Mouse (Mus musculus) hematopoietic stem cell, adult 5-6 weeks (primary cell): ENCODE measurements around the gene Hoxa10. TPM values are rescaled to one million over a fixed set of nuclear protein-coding genes. Genes with fewer than 3 reads are reported as not detected.

Source experiments
- ATAC-seq, 2 experiments: fragments of 125-278 bp in 1 of 2; replicated peaks in 1 of 2; 2 replicates each; pipeline ENCODE4 v1.8.0; 2016 to 2017; ENCODE audit warnings: inconsistent platforms in 2 of 2, mild to moderate bottlenecking in 2 of 2, moderate number of reproducible peaks in 2 of 2, low read depth in 1 of 2, moderate TSS enrichment in 1 of 2; ENCODE audit not compliant: low FRiP score in 2 of 2, poor library complexity in 2 of 2, severe bottlenecking in 2 of 2, insufficient read depth in 1 of 2, low TSS enrichment in 1 of 2
- total RNA-seq: library from RNA; stranded (forward); fragments of 172-1452, 232-1000 nt; gene quantifications from 2 replicates; pipeline ENCODE4 v1.2.3, GENCODE M21; 2017

Gene Hoxa10
- total RNA-seq, 1 experiment from 2014 or later: 12.2 TPM

GRCm38 (mm10) chr6:52226569-52227257, 13.9 kb downstream of the Hoxa10 start:
- ATAC-seq: no peak

DNA sequence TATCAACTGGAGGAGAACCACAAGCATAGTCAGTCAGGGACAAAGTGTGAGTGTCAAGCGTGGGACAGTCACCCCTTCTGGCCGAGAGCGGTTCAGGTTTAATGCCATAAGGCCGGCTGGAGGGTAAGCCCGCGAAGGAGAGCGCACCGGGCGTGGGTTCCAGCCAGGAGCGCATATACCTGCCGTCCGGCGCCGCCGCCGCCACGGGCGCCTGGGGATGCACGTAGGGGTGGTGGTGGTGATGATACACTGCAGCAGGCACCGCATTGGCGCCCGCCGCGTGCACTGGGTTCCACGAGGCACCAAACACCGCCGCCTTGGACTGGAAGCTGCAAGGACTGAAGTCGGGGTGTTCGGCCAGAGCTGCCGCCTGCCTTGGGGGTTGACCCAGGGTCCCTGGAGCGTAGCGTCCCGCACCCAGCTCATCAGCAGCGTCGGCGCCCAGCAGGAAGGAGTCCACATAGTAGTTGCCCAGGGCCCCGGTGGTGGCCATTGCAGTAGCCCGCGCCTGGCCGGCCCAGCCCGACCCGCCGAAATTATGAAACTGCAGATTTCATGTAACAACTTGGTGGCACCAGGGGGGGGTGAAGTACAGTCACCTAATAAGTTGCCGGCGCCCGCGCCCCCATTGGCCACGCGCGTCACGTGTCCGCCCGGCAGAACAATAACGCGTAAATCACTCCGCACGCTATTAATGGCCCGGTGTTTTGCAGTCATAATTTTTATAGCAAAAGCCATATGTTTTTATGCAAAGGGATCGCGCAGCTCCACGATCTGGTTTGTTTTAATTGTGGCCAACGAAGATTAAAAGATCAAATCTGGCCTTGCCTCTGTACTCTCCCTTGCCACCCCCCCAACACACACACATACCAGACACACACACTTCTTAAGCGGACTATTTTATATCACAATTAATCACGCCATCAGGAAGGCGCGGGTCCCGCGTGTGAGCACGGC, 14.8 kb downstream of the Hoxa10 start:
- peak; percentile 50 to 56 for ATAC-seq

DNA sequence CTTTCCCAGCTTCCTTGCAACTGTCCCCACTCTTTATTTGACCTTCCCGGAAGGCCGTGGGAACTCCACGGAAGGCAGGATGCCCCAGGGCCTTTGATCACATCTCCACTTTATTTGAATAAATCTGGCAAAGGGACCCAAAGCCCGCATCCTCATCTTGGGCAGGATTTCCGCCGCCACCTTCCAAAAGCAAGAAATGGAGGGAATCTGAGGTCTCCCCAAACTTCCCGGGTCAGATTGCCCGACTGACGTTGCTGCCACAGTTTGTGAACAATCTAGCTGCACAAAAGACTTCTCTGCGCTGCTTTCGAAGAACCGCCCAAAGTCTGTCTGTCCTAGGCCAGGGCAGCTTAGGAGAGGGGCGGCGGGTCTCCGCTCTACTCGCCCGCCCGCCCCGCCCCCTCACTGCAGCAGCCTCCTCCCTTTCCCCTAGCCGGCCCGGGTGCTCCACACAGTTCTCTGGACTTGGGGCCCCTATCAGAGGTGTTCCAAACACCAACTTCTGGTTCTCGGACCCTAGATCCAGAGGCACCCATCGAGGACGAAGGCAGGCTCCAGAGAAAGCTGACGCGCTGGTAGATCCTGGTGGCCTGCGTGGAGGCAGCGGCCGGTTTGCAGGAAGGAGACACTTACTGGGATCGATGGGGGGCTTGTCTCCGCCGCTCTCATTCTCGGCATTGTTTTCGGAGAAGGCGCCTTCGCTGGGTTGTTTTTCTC, 15.6 kb downstream of the Hoxa10 start:
- ATAC-seq: no peak

DNA sequence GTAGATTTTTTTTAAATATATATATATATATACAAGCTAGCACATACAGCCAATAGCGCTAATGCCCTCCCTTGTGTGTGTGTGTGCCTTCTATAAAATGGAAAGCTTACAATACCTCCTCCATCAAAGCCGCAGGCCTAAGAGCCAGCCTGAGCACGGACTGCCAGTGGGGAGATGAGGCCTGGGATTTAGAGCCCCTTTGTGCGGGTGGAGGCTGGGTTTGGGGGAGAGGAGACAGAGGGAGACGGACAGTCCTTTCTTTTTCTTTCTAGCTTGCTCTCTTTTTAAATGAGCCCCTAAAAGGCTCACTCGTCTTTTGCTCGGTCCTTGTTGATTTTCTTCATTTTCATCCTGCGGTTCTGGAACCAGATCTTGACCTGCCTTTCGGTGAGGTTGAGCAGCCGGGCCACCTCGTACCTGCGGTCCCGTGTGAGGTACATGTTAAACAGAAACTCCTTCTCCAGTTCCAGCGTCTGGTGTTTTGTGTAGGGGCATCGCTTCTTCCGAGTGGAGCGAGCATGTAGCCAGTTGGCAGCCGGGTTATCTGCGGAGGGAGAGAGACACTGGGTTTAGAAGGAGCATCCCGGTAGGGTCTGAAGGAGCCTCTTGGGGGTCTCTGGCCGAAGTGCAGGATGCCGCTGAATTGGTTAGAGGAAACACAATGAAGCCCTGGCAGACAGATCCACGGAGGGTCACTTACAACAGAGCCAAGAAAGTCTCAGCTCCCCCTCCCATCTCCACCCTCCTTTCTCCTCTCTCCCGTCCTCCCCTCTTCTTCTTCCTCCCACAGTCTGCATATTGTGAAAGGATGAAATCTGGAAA, 16.5 kb downstream of the Hoxa10 start:
- ATAC-seq: no peak

DNA sequence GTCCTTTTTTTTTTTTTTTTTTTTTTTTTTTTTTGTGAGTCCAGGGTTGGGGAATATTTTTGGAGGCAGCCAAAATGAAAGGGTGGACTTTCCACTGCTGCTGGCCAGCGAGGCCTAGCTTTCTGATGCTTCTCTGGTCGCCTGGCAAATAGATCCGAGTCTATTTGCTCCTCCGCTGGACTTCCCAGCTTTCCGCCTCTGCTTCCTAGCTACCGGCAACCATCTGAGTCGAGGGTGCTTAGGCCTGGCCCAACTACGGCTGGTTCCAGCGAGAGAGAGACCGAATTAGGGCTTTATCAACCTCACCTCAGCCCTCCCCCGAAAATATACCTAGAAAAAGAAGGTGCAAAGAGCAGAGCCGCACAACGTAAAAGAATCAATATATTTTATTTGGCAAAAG, 17.9 kb downstream of the Hoxa10 start:
- ATAC-seq: no peak

- 0 out of 4 replicates have a peak, but pooled peaks of 1 of the 2 experiments have one; percentile 6 for ATAC-seq
Observed at GRCm38 (mm10) chr6:52221993-52222685, 18.5 kb downstream of the Hoxa10 start.

GRCm38 (mm10) chr6:52221337-52221992, 19.2 kb downstream of the Hoxa10 start, which contains the start of gene Hoxa7:
Hoxa7 (minus strand) TSS chr6:52221854.
- ATAC-seq: peak; percentile 37 to 49

GRCm38 (mm10) chr6:52220865-52221310, 19.8 kb downstream of the Hoxa10 start:
- ATAC-seq: no peak

GRCm38 (mm10) chr6:52220003-52220864, 20.4 kb downstream of the Hoxa10 start:
- 0 out of 4 replicates have a peak, but pooled peaks of 1 of the 2 experiments have one; percentile 9 for ATAC-seq

DNA sequence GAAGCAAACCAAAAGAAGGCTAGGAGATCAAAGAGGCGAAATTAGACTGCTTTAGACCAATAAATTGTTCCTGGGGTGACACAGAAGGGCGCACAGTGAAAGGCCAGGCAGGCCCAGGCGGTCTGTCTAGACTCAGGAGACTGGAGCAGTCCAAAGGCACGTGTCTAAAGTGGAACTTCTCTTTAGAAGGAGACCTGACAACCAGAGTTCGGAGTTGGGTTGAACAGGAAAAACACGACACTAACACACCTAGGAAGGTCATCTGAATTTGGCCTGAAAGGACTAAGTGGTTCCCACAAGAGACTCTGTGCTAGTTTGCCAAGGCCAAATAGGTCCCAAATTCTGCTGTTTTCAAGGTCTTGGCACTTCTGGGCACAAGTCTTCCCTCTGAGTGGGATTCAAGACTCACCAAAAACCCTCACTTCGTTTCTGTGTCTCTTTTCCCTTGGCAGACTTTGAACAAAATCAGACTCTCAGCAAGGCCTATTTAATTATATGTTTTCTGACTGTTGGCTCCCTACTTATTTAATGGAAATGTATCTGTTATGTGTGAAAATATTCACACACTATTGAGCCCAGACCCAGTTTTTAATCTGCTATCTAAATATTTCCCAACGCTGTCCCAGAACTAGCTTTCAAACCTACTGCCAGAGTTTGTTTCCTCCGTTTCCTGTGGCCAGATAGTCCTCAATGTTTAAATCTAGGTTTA, 21.3 kb downstream of the Hoxa10 start:
- ATAC-seq: no peak

- ATAC-seq: no peak
Observed at GRCm38 (mm10) chr6:52218643-52219215, 21.9 kb downstream of the Hoxa10 start.

- ATAC-seq: no peak
Observed at GRCm38 (mm10) chr6:52217895-52218642, 22.6 kb downstream of the Hoxa10 start.

GRCm38 (mm10) chr6:52217459-52217768, 23.2 kb downstream of the Hoxa10 start:
- peak; percentile 53 to 56 for ATAC-seq
